Mouse (Mus musculus): ENCODE measurements around the gene Gm12216. TPM values are rescaled to one million over a fixed set of nuclear protein-coding genes. Genes with fewer than 3 reads are reported as not detected.

Gm12216 gene
- polyA plus RNA-seq, 1 experiment from 2014 or later, result 0.16 TPM

Small RNAs within 50 kb of the gene (microRNA-seq; reads per million reads assigned to microRNA genes)
- not detected for gene Mir7671

Other genes with a start within 250 kb of the Gm12216 start
- gene Il4, start 240.6 kb downstream of the Gm12216 start, polyA plus RNA-seq (2016; fragmentation: Nextera tagmentation; extraction: Ambion mirVana), result 0.77 and 0.96 TPM in 2 replicates
- gene Il13, start 224.6 kb downstream of the Gm12216 start, polyA plus RNA-seq (2016; fragmentation: Nextera tagmentation; extraction: Ambion mirVana), result not detected in 2 replicates
- 27.4 and 27.8 TPM in 2 replicates for gene Rad50, start 151.9 kb downstream of the Gm12216 start, polyA plus RNA-seq (2016; fragmentation: Nextera tagmentation; extraction: Ambion mirVana)
- gene Il5, start 138.5 kb downstream of the Gm12216 start, polyA plus RNA-seq (2016; fragmentation: Nextera tagmentation; extraction: Ambion mirVana), result 0.11 TPM in 1 of 2 replicates, not detected in the other
- gene Irf1, start 89.2 kb downstream of the Gm12216 start, polyA plus RNA-seq (2016; fragmentation: Nextera tagmentation; extraction: Ambion mirVana), result 3.7 and 4.9 TPM in 2 replicates
- not detected in 2 replicates for gene Gm17334, start 86.1 kb downstream of the Gm12216 start, polyA plus RNA-seq (2016; fragmentation: Nextera tagmentation; extraction: Ambion mirVana)
- 7.0 and 7.7 TPM in 2 replicates for gene Slc22a5, start 32.4 kb upstream of the Gm12216 start, polyA plus RNA-seq (2016; fragmentation: Nextera tagmentation; extraction: Ambion mirVana)
- gene Slc22a21, start 121.1 kb upstream of the Gm12216 start, polyA plus RNA-seq (2016; fragmentation: Nextera tagmentation; extraction: Ambion mirVana), result 2.0 and 3.0 TPM in 2 replicates
- 0.76 and 1.3 TPM in 2 replicates for gene Slc22a4, start 168.8 kb upstream of the Gm12216 start, polyA plus RNA-seq (2016; fragmentation: Nextera tagmentation; extraction: Ambion mirVana)
- gene Pdlim4, start 209.8 kb upstream of the Gm12216 start, polyA plus RNA-seq (2016; fragmentation: Nextera tagmentation; extraction: Ambion mirVana), result 49.5 and 53.1 TPM in 2 replicates
- 15.9 and 19.7 TPM in 2 replicates for gene P4ha2, start 240.8 kb upstream of the Gm12216 start, polyA plus RNA-seq (2016; fragmentation: Nextera tagmentation; extraction: Ambion mirVana)